Mouse (Mus musculus) thymus, adult 18-20 months (tissue): Measurements from ENCODE around the gene Fam107b.
A peak's percentile ranks its signal among the peaks of the same experiment; 100 is the strongest.
"Not testable (repeated sequence)": the region's sequence is repeated elsewhere in the genome, so short reads cannot be mapped to it uniquely, and the experiment has no call there.

ENCODE experiments used
- DNase-seq, 2 experiments: peaks; one replicate each; pipeline ENCODE4 v3.0.0; 2022; ENCODE audit warnings: mixed read lengths in 2 of 2

Fam107b gene

DNA sequence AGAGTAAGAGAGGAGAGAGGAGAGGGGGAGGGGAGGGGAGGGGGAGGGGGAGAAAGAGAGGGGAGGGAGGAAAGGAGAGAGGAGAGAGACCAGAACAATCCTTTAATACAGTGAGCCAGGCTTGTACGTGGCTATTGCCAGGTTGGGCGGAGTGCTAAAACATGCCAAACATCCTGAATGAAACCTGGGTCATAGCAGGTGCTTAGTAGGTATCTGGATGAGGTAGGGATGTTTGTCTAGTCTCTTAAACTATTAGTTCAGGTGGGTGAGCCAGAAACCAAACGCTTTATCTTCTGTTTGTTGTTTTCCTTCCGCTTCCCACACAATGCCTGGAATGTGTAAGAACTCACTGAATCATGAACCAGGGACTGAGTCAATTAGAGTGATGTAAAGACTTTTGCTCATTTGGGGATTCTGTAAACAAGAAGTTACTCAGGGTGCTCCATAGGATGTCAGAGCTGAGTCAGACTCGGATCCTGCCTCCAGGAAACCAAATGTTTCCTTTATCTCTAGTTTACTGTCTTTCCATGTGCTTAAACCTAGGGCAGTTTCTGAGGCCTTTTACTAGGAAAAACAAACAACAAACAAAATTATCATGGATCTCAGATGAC is 89.1 kb downstream of the Fam107b start:
- no peak for DNase-seq

DNA sequence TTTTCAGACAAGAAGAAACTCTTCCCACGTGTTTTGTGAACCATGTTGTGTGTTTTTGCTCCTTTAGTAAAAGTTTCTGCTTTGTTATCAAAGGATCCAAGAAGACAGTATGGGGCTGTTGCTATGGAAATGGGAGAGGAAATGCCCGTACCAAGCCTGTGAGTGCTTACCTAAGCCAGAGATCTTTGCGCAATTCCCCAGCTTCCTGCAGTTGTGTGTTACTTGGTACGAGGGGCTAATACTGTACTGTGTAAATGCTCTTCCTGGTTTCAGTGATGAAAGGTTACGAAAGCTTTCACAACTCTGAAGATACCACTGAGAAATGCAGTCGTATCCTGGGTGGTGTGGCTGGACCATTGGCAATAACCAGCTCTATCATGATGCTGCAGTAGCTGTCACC is 93.8 kb downstream of the Fam107b start:
- DNase-seq: no peak

DNA sequence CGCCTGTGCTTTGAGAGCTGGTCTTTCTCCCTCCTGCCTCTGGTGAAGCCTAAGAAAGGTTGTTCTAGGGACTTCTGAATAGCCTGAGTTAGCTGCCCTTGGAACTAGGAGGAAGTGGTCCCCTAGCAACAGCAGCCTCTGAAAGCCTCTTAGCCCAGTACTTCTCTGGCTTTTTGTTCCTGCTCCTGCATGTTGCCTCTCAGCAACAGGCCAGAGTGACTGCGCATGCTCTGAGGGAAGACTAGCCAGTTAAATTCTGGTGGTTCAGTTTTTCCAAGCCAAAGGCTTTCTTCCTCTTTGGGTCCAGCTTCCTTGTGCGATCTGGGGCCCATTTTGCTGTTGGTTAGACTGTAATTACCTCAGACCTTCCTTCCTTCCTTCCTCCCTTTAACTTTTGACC is 98.4 kb downstream of the Fam107b start:
- no peak for DNase-seq

DNA sequence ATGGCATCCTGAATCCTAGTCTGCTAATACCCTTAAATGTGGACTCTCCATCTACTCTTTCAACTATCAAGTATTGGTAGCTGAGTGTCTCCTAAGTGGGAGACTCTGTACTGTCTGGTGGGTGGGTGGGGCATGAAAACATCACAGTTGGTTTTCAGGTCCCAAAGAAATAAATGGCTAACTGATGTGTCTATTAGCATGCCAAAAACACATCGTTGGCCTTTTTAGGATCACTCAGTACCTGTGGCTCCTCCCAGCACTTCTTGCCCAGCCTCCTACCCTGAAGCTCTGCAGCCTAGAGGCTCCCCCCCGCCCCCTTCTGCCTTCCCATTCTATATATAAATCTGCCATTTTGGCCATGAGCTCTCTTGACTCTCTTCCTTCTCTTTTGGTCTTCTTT is 99.4 kb downstream of the Fam107b start:
- no peak for DNase-seq

DNA sequence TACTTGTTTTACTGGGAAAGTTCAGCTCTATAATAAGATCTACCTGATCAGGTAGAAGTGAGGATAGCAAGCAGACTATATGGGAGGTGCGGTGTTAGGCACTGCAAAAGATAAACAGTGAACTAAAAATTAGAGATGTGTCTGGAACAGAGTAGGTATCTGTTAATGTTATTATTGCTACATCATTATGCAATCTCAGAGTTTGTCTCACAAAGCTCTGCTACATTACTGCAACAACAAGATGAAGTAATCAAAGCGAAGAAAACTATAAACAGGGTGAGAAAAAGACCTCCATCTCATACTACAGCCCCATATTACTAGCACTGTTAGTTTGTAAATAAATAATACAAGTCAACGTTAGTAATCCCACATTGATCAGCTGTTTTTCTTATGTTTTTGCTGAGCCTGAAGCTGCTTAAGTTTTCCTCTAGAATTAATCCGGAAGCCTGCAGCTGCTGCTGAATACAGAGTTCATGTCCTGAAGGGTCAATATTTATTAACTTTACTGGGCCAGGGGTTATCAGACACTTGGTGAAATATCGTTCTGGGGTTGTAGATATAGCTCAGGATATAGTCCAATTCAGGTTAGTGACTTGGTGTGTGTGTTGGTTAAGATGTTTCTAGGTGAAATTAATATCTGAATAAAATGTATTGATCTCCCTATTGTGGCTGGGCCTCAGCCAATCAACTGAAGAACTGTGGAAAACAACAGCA is 102.5 kb downstream of the Fam107b start:
- no peak for DNase-seq

DNA sequence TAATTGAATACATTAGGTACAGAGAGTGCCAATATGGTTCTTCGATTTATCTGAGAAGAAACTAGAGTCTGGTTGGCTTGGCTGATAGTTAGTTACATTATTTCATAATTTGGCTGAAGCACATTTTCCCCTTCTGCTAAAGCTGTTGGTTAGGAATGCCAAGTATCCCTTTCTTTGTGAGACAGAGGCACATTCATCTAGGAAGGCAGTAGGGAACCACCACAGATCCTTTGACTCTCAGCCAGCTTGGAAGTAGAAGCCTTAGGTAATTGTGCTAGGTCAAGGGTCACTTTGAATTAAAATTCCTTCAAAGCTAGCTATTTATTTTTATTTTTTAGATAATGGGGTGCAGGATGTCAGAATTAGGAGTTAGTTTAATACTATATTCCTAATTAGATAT is 105.2 kb downstream of the Fam107b start:
- DNase-seq: no peak

DNA sequence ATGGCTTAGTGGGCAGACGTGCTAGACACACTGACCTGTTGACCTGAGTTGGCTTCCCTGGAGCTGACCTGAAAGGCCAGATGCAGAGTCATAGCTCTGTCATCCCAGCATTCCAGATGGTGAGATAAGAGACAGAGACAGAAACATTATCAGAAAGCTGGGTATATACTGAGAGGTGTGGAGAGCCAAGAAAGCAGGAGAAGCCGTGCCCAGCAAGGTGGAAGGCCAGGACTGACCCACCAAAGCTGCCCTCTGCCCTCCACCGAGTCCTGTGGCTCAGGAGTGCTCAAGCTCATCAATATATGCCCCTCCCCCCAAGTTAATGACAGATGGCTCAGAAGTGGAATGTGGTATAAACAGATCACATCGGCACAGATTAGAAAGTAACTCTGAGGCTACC is 112.4 kb downstream of the Fam107b start:
- no peak for DNase-seq

DNA sequence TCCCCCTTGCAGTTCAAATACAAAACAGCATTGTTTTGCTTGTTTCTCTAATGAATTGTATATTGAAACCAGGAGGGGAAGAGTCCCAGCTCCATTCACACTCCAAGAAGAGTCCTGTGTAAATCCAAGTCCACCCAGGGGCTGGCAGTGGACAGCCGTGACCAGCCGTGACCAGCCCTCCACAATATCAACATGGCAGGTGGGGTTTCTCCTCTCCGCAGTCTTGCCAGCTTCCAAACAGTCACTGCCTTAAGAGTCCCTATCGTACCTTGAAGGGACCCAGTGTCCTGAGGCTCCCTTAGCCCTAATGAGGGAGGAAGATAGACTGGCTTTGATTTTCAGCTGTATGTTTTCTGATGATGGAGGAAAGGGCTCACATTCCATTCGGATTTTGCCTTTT is 113.1 kb downstream of the Fam107b start:
- DNase-seq: no peak

DNA sequence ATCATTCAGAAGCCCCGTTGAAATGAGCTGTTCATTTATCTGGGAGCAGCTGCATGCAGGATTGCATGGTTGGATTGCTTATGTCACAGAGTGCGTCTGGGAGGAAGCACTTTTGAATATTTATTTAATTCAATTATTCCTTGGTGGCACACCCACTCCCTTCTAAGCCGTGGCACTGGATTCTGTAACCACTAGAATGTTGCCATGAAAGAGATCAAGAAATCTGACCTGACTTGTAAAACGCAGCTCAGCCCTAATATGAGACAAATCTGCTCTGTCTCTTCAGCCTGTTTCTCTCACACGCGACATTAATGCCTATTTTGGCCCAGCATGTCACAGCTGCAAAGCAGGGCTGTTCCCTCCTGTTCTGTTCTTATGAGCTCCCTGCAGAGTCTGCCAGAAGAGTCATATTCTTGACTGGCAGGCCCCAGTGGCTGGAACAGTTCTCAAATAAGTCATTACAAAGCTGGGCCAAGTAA is 113.5 kb downstream of the Fam107b start:
- DNase-seq: no peak

DNA sequence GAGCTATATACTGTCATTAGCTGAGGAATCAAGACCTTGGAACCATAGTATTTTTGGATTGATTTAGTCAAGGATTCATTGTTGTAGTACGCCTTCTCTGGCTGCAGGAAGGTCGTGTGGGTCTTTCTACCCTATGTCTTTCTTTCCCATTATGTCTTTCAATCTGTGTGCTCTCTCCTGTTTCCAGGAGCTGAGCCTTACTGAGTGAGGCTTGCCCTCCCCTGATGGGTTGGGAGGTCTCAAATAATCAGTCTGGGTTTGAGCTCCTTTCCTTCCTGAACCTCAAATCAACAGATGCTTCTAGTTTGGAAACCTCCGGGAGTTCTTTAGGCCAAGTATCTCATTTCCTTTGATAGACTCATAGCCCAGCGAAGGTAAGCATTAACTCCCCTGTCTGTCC is 119.9 kb downstream of the Fam107b start:
- DNase-seq: no peak

DNA sequence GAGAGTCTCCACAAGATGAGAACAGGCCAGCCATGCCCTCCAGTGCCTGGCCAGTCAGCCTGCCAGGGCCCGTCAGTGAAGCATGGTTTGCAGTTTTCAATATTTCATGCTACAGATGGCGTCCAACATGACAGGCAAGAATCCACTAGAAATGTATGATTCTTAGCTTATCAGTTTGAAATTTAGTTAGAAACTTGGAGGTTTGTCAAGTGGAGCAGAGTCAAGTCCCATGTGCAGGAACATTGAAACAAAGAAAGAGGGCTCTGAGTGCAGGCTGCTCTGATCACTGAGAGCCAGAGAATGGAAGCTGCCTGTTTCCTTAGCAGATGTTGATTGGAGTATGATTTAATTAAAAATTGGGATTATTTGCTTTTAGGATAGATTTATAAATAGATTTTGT is 122.5 kb downstream of the Fam107b start:
- no peak for DNase-seq

DNA sequence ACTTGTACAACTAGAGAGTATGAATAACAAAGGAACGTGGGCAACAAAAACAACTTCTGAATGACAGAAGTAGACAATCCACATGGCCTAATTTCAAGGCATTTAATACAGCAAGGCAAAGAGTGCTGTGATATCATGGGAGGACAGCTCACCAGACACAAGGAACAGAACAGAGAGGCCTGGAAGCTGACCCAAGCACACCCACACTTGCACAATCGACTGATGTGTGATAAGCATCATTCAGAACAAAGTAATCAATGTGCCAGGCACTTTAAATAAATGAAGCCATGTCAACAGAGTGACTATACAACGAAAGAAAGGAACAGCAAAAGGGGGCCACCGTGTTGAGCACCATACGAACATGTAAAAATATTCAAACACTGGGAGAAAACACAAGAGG is 125.6 kb downstream of the Fam107b start:
- DNase-seq: no peak

DNA sequence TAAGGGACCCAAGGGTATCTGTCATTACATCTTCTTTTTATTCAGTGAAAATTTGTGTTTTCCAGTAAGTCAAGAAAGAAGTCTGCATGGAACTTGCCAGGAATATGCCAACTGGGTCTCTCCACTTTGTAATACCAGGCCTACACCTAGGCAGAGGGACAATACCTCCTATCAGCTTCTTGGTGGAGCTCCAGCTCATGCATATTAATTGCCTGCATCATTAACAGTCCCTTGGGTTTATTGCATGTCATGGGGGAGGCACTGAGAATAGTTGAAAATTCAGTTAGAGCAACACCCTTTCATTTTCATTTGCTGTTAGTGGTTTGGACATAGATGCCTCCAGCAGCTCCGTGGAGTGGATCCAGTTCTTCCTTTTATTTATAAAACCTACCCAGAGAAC is 130.1 kb downstream of the Fam107b start:
- no peak for DNase-seq

DNA sequence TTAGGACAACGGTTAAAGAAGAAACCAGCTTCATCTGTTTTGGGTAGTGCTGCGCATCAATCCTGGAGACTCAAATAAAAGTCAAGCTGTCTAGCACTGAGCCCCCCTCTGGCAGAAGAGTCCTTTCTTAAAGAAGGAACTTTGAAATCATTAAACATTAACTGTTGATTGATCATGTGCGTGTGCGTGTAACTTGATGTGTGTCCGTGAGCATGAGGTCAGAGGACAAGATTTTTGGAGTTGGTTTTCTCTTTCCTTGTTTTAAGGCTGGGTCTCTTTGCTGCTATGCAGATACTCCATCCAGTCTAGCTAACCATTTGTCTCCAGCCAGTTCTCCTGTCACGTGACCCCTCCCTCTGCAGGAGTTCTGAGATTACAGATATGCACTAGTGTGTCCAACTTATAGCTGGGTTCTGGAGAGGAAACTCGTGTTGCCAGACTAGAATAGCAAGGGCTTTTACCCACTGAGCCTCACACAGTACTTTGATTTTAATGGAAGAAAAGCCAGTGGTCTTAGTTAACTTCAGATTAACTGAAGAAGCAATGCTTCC is 132.4 kb downstream of the Fam107b start:
- no peak for DNase-seq

DNA sequence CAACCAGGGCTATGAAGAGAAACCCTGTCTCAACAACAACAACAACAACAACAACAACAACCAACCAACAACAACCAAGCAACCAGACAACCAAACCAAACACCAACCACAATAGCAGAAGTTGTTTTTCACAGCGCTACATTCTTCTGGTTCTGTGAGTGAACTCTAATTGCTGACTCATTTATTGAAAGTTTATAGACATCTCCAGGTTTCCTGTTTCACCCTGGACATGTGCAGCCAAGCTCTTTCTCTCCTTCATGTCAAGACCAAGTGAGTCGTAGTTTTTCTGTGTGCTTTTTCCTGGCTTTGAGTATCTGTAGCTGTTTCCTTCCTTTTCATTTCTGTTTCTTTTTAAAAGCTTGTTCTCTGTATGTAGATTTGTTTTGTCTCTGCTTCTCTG is 133.5 kb downstream of the Fam107b start:
- no peak for DNase-seq

DNA sequence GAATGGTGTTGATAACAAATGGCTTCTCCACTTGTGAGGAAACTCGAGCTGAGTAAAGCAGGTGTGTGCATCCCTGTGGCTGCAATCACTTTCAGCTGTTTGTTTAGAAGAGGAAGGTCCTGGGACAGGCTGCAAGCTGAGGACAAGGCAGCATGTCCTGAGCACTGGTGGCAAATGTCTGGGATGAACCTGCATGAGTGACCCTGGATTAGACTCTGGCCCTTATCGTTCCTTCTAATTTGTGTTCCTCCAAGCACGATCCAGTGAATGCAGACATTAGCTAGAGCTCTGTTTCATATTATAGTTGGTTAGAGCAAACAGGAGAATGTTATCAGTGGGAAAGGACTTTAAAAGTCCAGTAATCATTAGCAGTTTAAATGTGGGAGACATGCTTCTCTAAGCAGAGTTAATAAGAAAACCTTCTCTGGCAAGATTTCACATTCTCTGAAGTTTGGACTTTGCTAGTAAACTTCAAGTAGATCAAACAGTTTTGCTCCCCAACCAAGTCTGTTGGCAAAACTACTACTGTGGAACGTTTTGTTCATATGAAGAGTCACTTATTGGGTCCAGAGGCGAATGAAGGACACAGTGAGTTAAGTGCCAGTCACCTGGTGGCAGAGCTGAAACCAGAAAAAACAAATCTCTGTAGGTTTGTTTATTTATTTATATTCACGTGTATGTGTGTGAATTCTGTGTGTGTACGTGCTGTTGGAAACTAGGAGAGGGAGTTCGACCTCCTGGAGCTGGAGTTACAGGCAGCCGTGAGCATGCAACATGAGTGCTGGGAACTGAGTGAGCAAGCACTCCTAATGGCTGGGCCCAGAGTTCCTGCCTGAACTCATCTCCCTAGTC is 134.2 kb downstream of the Fam107b start:
- no peak for DNase-seq

DNA sequence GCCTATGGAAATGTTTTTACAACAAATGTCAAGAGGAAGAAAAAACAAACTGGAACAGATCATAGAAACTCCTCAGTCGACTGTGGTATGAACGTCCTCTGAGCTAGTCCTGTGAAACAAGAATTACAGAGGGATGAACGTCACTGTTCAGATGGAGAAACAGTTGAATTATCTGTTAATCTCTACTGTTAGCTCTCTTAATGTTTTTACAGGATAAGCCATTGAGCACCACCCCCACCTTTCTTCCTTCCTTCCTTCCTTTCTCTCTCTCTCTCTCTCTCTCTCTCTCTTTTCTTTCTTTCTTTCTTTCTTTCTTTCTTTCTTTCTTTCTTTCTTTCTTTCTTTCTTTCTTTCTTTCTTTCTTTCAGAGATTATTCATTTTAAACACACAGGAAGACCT is 135.0 kb downstream of the Fam107b start:
- not testable (repeated sequence) for DNase-seq

DNA sequence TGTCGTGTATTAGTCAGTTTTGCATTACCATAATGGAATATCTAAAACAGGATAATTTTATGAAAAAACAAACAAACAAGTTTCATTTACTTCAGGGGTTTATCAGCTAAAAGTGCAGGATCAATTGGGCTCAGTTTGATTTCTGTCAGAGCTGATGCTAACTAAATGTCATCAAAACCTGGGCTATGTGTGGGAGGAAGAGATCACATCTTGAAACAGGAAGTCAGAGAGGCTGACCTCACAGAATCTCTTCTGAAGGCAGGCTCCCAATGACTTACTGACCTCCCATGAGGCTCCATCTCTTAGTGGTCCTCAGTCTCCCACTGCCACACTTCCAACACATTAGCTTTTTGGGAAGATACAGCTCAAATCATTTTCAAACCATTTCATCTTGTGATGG is 136.9 kb downstream of the Fam107b start:
- DNase-seq: no peak

DNA sequence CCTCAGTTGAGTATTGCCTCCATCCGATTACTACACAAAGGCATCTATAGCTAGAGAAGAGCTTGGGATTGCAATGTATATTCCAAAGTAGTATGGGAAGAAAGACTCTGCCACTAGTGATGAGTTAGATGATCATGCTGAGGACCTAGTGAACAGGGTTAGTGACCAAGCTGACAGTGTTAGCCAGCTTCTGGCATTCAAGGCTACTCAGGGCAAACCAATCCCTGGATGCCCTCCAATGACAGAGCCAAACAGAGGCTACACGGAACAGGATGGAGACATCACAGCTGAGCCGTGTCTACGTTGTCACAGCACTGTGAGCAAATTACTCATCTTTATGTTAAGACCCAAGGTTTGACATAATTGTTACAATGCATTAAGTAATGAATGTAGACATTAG is 138.3 kb downstream of the Fam107b start:
- DNase-seq: no peak

DNA sequence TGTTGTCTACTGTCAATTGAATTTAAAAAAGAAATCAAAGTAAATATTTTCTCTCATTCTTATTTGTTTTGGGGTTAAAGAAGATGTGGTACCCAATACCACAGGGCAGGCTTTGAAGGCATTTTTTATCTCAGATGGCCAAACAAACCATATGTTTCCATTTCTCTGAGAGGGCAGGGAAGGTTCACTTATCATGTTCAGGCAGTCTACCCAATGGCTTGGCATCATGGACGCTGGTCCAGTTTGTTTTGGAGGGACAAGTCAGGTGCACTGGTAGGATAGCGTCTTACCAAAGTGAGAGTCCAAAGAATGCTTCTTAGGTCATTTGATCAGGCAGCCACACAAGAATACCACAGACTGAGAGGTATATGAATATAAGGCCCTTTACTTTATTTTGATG is 139.6 kb downstream of the Fam107b start:
- DNase-seq: no peak

DNA sequence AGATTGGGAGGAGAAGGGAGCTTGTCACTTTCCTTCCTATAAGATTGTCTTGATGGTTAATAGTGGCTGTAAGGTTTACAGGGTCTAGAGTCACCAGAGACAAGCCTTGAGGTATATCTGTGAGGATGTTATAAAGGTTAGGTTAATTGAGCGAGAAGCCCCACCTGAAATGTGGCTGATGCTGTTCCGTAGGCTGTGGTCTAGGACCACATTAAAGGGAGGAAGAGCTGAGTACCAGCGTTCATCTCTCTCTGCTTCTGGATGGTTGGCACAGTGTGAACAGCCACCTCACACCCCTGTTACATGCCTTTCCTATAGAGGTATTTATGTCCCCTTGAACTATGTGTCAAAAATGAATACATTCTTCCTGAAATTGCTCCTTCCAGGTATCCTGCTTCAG is 140.2 kb downstream of the Fam107b start:
- no peak for DNase-seq

DNA sequence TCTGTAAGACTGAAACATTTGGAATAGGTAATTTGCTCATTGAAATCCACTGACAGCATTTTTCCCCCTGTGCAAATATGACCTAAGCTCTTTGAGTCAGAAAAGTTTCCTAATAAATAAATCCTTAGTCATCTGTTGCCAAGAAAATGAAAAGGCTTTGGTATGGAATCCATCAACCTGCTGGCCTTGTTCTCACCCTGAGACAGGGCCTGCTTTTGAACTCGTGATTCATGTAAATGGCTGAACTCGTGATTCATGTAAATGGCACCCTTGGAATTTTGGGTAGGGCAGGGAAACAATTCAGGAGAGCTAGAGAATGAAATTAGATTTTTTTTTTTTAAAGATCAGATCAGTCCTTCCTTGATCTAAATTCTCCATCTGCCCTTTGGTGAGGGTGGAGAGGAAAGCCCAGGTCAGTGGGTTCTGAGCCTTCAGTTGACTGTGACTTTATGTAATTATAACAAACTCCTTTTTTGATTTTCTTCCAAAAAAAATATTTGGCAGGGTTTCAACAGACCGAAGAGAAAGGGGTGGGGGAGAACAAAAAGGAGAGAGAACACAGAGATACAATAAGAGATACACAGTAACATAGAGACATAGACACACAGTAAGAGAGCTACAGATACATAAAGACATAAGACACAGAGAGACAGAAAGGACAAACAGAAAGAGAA is 142.2 kb downstream of the Fam107b start:
- no peak for DNase-seq

DNA sequence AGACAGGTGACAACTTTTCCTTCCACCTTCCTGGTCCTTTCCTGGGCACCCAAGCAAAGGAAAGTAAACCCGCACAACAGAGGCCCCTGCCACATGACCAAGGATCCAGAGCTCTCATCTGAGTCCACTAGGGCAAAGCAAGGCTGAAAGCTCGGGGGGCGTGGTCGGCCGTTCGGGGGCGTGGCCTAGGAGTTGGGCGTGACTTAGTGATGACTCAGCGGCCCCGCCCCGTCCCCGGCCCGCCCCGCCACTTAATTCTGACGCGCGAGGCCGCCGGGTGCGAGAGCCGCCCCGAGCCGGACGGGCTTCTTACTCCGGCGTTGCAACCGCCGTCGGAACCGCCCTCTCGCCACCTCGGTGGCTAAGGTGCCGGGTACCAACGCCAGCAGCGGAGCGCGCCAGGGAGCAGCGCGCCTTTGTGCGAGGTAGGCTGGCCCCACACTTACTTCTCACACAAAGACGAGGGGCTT is 143.0 kb downstream of the Fam107b start:
- peak; percentile 92 for DNase-seq
